Comparison of ENCODE assay signal across 16 mouse cellular contexts in genomic region chr2:31133981-31134380, GRCm38 (mm10).
"Had no signal": no experiment of that assay in that cellular context is flagged by ENCODE, and none has a peak within 500 bp of the region (broad histone marks: within the 10 kb centered on the region; RNA-seq: fewer than 3 reads in every experiment).

No protein-coding gene starts in this region.

- DNase-seq: kidney, adult 2 months; kidney, postnatal 10 days; kidney, postnatal 36 days; layer of hippocampus, postnatal 36 days; liver, embryonic 13.5 days; lung, embryonic 14.5 days; right cerebral cortex, postnatal 25 days; spleen, adult 18-20 months; thymus, postnatal 36 days had no signal

- H3K4me1 ChIP-seq: midbrain, embryonic 13.5 days; neural tube, embryonic 12.5 days had no signal

- ATAC-seq: lung, postnatal 0 days; midbrain, embryonic 13.5 days had no signal

- H3K9me3 ChIP-seq: liver, embryonic 13.5 days; midbrain, embryonic 13.5 days; neural tube, embryonic 12.5 days; neural tube, embryonic 15.5 days; stomach, embryonic 15.5 days had no signal

- H3K27ac ChIP-seq: left cerebral cortex, adult 2 months; liver, embryonic 13.5 days; macrophage; midbrain, embryonic 13.5 days; neural tube, embryonic 12.5 days; neural tube, embryonic 15.5 days; stomach, embryonic 15.5 days had no signal

- H3K4me2 ChIP-seq: liver, embryonic 13.5 days; lung, embryonic 14.5 days; midbrain, embryonic 13.5 days; neural tube, embryonic 12.5 days; neural tube, embryonic 15.5 days; stomach, embryonic 15.5 days had no signal

- H3K4me3 ChIP-seq: left cerebral cortex, adult 2 months; liver, embryonic 13.5 days; midbrain, embryonic 13.5 days; neural tube, embryonic 12.5 days; neural tube, embryonic 15.5 days; stomach, embryonic 15.5 days had no signal

- H3K27me3 ChIP-seq: liver, embryonic 13.5 days; midbrain, embryonic 13.5 days; neural tube, embryonic 12.5 days; neural tube, embryonic 15.5 days; stomach, embryonic 15.5 days had no signal

- H3K36me3 ChIP-seq: liver, embryonic 13.5 days; midbrain, embryonic 13.5 days; neural tube, embryonic 12.5 days; neural tube, embryonic 15.5 days; stomach, embryonic 15.5 days had no signal

- H3K9ac ChIP-seq: liver, embryonic 13.5 days; lung, embryonic 14.5 days; midbrain, embryonic 13.5 days; neural tube, embryonic 12.5 days; neural tube, embryonic 15.5 days; stomach, embryonic 15.5 days had no signal
